Mouse (Mus musculus): ENCODE measurements around the gene Mosmo. TPM values are rescaled to one million over a fixed set of nuclear protein-coding genes. Genes with fewer than 3 reads are reported as not detected.
"Not testable (repeated sequence)": the region's sequence is repeated elsewhere in the genome, so short reads cannot be mapped to it uniquely, and the experiment has no call there.

The Mosmo gene
- polyA plus RNA-seq, 1 experiment from 2014 or later = 13.1 TPM

GRCm38 (mm10) chr7:120713951-120714350 is 36.5 kb downstream of the Mosmo start:
- DNase-seq (ENCODE audit: low spot score); H3K4me3 ChIP-seq (ENCODE audit: low read depth, low read length); H3K4me2 ChIP-seq (ENCODE audit: low read length); H3K27me3 ChIP-seq (replicated peaks; ENCODE audit: control insufficient read depth, insufficient read depth, low read length); H3K36me3 ChIP-seq (ENCODE audit: control insufficient read depth, insufficient read depth, low read length); ATAC-seq (replicated peaks; ENCODE audit: low FRiP score, low TSS enrichment, low read depth); H3K9me3 ChIP-seq (ENCODE audit: control insufficient read depth, low read length); H3K9ac ChIP-seq (ENCODE audit: low read length); H3K4me1 ChIP-seq (replicated peaks; ENCODE audit: control insufficient read depth, insufficient read depth, low read length); H3K27ac ChIP-seq (ENCODE audit: low read depth): not testable (repeated sequence)
- 89% methylated on average over 11 of the region's 11 CpGs for WGBS

- Histone ChIP-seq H3K4me1 (replicated peaks; ENCODE audit: control insufficient read depth, insufficient read depth, low read length) (no peaks in the 10 kb centered on the region), H3K4me3 (ENCODE audit: low read depth, low read length) (no peak overlapping the region), H3K36me3 (ENCODE audit: control insufficient read depth, insufficient read depth, low read length) (no peaks in the 10 kb centered on the region), H3K27ac (ENCODE audit: low read depth) (no peak overlapping the region), H3K9me3 (ENCODE audit: control insufficient read depth, low read length) (no peaks in the 10 kb centered on the region), H3K9ac (ENCODE audit: low read length) (no peak overlapping the region), H3K4me2 (ENCODE audit: low read length) (no peak overlapping the region), H3K27me3 (replicated peaks; ENCODE audit: control insufficient read depth, insufficient read depth, low read length) (no peaks in the 10 kb centered on the region)
- DNase-seq (ENCODE audit: low spot score) (no peak), ATAC-seq (replicated peaks; ENCODE audit: low FRiP score, low TSS enrichment, low read depth) (no peak)
- WGBS = 64% methylated on average over 2 of the region's 2 CpGs
Measured at GRCm38 (mm10) chr7:120717261-120717660, 39.8 kb downstream of the Mosmo start.

- Histone ChIP-seq H3K9ac (ENCODE audit: low read length) (no peak overlapping the region), H3K36me3 (ENCODE audit: control insufficient read depth, insufficient read depth, low read length) (peaks cover 2% of the 10 kb centered on the region; the same call in 1 of the 2 replicates), H3K27me3 (replicated peaks; ENCODE audit: control insufficient read depth, insufficient read depth, low read length) (no peaks in the 10 kb centered on the region), H3K4me1 (replicated peaks; ENCODE audit: control insufficient read depth, insufficient read depth, low read length) (peaks cover 10% of the 10 kb centered on the region), H3K27ac (ENCODE audit: low read depth) (no peak overlapping the region), H3K9me3 (ENCODE audit: control insufficient read depth, low read length) (no peaks in the 10 kb centered on the region), H3K4me2 (ENCODE audit: low read length) (no peak overlapping the region), H3K4me3 (ENCODE audit: low read depth, low read length) (no peak overlapping the region)
- DNase-seq (ENCODE audit: low spot score) = no peak
- no peak for ATAC-seq (replicated peaks; ENCODE audit: low FRiP score, low TSS enrichment, low read depth)
- WGBS = 91% methylated on average over 5 of the region's 5 CpGs
Measured at GRCm38 (mm10) chr7:120721051-120721450, 43.6 kb downstream of the Mosmo start.

DNA sequence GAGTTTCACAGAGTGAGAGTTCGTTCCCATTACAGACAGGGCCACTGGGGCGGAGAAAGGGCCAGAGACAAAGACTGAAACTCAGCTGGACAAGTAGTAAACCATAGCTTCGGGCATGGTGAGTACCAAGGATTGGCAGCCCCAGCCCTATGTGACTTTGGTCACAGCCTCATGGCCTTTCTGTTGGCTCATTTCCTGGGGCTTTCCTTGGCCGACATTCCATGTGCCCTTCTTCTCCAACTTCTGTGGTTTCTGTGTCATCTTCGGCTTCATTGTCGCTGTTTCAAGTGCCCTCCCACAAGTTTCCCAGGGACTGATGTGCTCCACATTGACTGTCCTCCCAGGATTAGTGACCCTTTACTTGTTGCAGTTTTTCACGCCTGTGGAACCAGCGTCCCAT is 44.0 kb downstream of the Mosmo start:
- no peak overlapping the region for H3K4me3 ChIP-seq (ENCODE audit: low read depth, low read length)
- no peaks in the 10 kb centered on the region for H3K9me3 ChIP-seq (ENCODE audit: control insufficient read depth, low read length)
- peaks cover 10% of the 10 kb centered on the region for H3K4me1 ChIP-seq (replicated peaks; ENCODE audit: control insufficient read depth, insufficient read depth, low read length)
- no peaks in the 10 kb centered on the region for H3K27me3 ChIP-seq (replicated peaks; ENCODE audit: control insufficient read depth, insufficient read depth, low read length)
- no peak overlapping the region for H3K27ac ChIP-seq (ENCODE audit: low read depth)
- no peak overlapping the region for H3K4me2 ChIP-seq (ENCODE audit: low read length)
- ATAC-seq (replicated peaks; ENCODE audit: low FRiP score, low TSS enrichment, low read depth) (no peak), DNase-seq (ENCODE audit: low spot score) (no peak)
- no peak overlapping the region for H3K9ac ChIP-seq (ENCODE audit: low read length)
- WGBS = 93% methylated on average over 8 of the region's 8 CpGs
- H3K36me3 ChIP-seq (ENCODE audit: control insufficient read depth, insufficient read depth, low read length) = peaks cover 6% of the 10 kb centered on the region; the same call in 1 of the 2 replicates

- H3K4me1 ChIP-seq (replicated peaks; ENCODE audit: control insufficient read depth, insufficient read depth, low read length) = peaks cover 10% of the 10 kb centered on the region
- no peaks in the 10 kb centered on the region for H3K27me3 ChIP-seq (replicated peaks; ENCODE audit: control insufficient read depth, insufficient read depth, low read length)
- H3K4me2 ChIP-seq (ENCODE audit: low read length) = no peak overlapping the region
- no peak for DNase-seq (ENCODE audit: low spot score)
- WGBS = 94% methylated on average over 4 of the region's 4 CpGs
- no peaks in the 10 kb centered on the region for H3K9me3 ChIP-seq (ENCODE audit: control insufficient read depth, low read length)
- peaks cover 10% of the 10 kb centered on the region; the same call in 1 of the 2 replicates for H3K36me3 ChIP-seq (ENCODE audit: control insufficient read depth, insufficient read depth, low read length)
- H3K27ac ChIP-seq (ENCODE audit: low read depth) = no peak overlapping the region
- no peak for ATAC-seq (replicated peaks; ENCODE audit: low FRiP score, low TSS enrichment, low read depth)
- H3K4me3 ChIP-seq (ENCODE audit: low read depth, low read length) = no peak overlapping the region
- H3K9ac ChIP-seq (ENCODE audit: low read length) = no peak overlapping the region
Measured at GRCm38 (mm10) chr7:120722063-120722462, 44.6 kb downstream of the Mosmo start.

GRCm38 (mm10) chr7:120722839-120723278 is 45.4 kb downstream of the Mosmo start:
- H3K4me3 ChIP-seq (ENCODE audit: low read depth, low read length) = no peak overlapping the region
- no peaks in the 10 kb centered on the region for H3K9me3 ChIP-seq (ENCODE audit: control insufficient read depth, low read length)
- WGBS = 76% methylated on average over 8 of the region's 8 CpGs
- DNase-seq (ENCODE audit: low spot score) = no peak
- H3K4me2 ChIP-seq (ENCODE audit: low read length) = no peak overlapping the region
- H3K4me1 ChIP-seq (replicated peaks; ENCODE audit: control insufficient read depth, insufficient read depth, low read length) = peaks cover 10% of the 10 kb centered on the region
- no peak overlapping the region for H3K9ac ChIP-seq (ENCODE audit: low read length)
- peaks cover 17% of the 10 kb centered on the region; the same call in 1 of the 2 replicates for H3K36me3 ChIP-seq (ENCODE audit: control insufficient read depth, insufficient read depth, low read length)
- no peak overlapping the region for H3K27ac ChIP-seq (ENCODE audit: low read depth)
- no peak for ATAC-seq (replicated peaks; ENCODE audit: low FRiP score, low TSS enrichment, low read depth)
- H3K27me3 ChIP-seq (replicated peaks; ENCODE audit: control insufficient read depth, insufficient read depth, low read length) = no peaks in the 10 kb centered on the region

GRCm38 (mm10) chr7:120727581-120727980 is 50.2 kb downstream of the Mosmo start:
- ATAC-seq (replicated peaks; ENCODE audit: low FRiP score, low TSS enrichment, low read depth) (no peak), DNase-seq (ENCODE audit: low spot score) (no peak)
- Histone ChIP-seq H3K4me1 (replicated peaks; ENCODE audit: control insufficient read depth, insufficient read depth, low read length) (peaks cover 16% of the 10 kb centered on the region), H3K9ac (ENCODE audit: low read length) (no peak overlapping the region), H3K27ac (ENCODE audit: low read depth) (no peak overlapping the region), H3K4me2 (ENCODE audit: low read length) (no peak overlapping the region), H3K4me3 (ENCODE audit: low read depth, low read length) (no peak overlapping the region), H3K9me3 (ENCODE audit: control insufficient read depth, low read length) (no peaks in the 10 kb centered on the region), H3K36me3 (ENCODE audit: control insufficient read depth, insufficient read depth, low read length) (peaks cover 37% of the 10 kb centered on the region), H3K27me3 (replicated peaks; ENCODE audit: control insufficient read depth, insufficient read depth, low read length) (no peaks in the 10 kb centered on the region)
- 91% methylated on average over 3 of the region's 3 CpGs for WGBS

- peaks cover 13% of the 10 kb centered on the region for H3K4me1 ChIP-seq (replicated peaks; ENCODE audit: control insufficient read depth, insufficient read depth, low read length)
- peaks cover 39% of the 10 kb centered on the region for H3K36me3 ChIP-seq (ENCODE audit: control insufficient read depth, insufficient read depth, low read length)
- no peaks in the 10 kb centered on the region for H3K9me3 ChIP-seq (ENCODE audit: control insufficient read depth, low read length)
- H3K4me3 ChIP-seq (ENCODE audit: low read depth, low read length) = no peak overlapping the region
- DNase-seq (ENCODE audit: low spot score) (no peak), ATAC-seq (replicated peaks; ENCODE audit: low FRiP score, low TSS enrichment, low read depth) (no peak)
- 60% methylated on average over 5 of the region's 5 CpGs for WGBS
- no peaks in the 10 kb centered on the region for H3K27me3 ChIP-seq (replicated peaks; ENCODE audit: control insufficient read depth, insufficient read depth, low read length)
- no peak overlapping the region for H3K4me2 ChIP-seq (ENCODE audit: low read length)
- H3K27ac ChIP-seq (ENCODE audit: low read depth) = no peak overlapping the region
- H3K9ac ChIP-seq (ENCODE audit: low read length) = no peak overlapping the region
Measured at GRCm38 (mm10) chr7:120729635-120730034, 52.2 kb downstream of the Mosmo start.

DNA sequence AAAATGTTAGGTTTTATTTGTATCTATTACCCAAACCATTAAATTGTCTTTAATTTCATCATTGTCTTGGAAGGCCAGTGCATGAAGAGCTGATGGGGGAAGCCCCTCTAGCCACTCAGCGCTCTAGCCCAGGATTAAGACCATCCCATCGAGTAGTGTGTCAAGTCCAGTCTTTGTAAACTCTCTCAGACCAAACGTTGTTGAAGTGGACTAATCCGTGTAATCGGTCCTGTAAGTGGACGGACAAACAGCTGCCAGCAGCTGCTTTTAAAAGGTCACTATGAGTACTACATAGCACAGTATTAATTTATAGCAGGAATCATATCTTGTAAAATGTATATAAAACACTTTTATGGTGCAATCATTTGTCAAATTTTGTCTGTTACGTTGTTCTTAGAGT is 55.5 kb downstream of the Mosmo start:
- H3K4me3 ChIP-seq (ENCODE audit: low read depth, low read length) = no peak overlapping the region
- H3K27me3 ChIP-seq (replicated peaks; ENCODE audit: control insufficient read depth, insufficient read depth, low read length) = no peaks in the 10 kb centered on the region
- H3K4me1 ChIP-seq (replicated peaks; ENCODE audit: control insufficient read depth, insufficient read depth, low read length) = 0 out of 2 replicates have a peak, but pooled peaks cover 8% of the 10 kb centered on the region
- 37% methylated on average over 7 of the region's 7 CpGs for WGBS
- H3K36me3 ChIP-seq (ENCODE audit: control insufficient read depth, insufficient read depth, low read length) = peaks cover 24% of the 10 kb centered on the region
- H3K4me2 ChIP-seq (ENCODE audit: low read length) = no peak overlapping the region
- H3K27ac ChIP-seq (ENCODE audit: low read depth) = peak overlapping the region; percentile 34
- ATAC-seq (replicated peaks; ENCODE audit: low FRiP score, low TSS enrichment, low read depth) = peak; percentile 70; the same call in 1 of the 2 replicates
- DNase-seq (ENCODE audit: low spot score) = no peak
- no peaks in the 10 kb centered on the region for H3K9me3 ChIP-seq (ENCODE audit: control insufficient read depth, low read length)
- H3K9ac ChIP-seq (ENCODE audit: low read length) = no peak overlapping the region
